Mouse (Mus musculus) E14TG2a.4 (cell line): Measurements from ENCODE around the gene Trappc4.

Experiments
- CTCF ChIP-seq: conservative IDR thresholded peaks from 2 replicates; pipeline ENCODE4 v1.5.1; 2014; ENCODE audit warnings: low read length
- NANOG ChIP-seq: IDR thresholded peaks from 2 replicates; pipeline ENCODE4 v1.6.1; 2014; ENCODE audit warnings: borderline replicate concordance, low read length, mixed read lengths
- POU5F1 ChIP-seq: IDR thresholded peaks from 2 replicates; pipeline ENCODE4 v1.6.1; 2014; ENCODE audit warnings: low read length, borderline replicate concordance

- no peak for TF ChIP-seq CTCF
- no peak for TF ChIP-seq POU5F1
- TF ChIP-seq NANOG: no peak
These were observed at the start of gene Trappc4, which contains the start of gene Rps25 for GRCm38 (mm10) chr9:44406906-44407751.
